Mouse (Mus musculus) neural tube, embryonic 13.5 days (tissue): Measurements from ENCODE around the gene Sec23ip. TPM values are rescaled to one million over a fixed set of nuclear protein-coding genes. Genes with fewer than 3 reads are reported as not detected.
"Not testable (repeated sequence)": the region's sequence is repeated elsewhere in the genome, so short reads cannot be mapped to it uniquely, and the experiment has no call there.

Experiments
- ATAC-seq: fragments of 200-750 bp; cut with Nextera tagmentation; 2 replicates; pipeline ENCODE4 v1.8.0; 2017; ENCODE audit warnings: low read depth, mild to moderate bottlenecking, moderate TSS enrichment, moderate library complexity
- H3K27ac ChIP-seq: fragments of 300-500 bp; sonication (generic); replicated peaks from 2 replicates; pipeline ENCODE4 v1.5.1; 2015; ENCODE audit warnings: moderate library complexity, mild to moderate bottlenecking, inconsistent platforms
- H3K27me3 ChIP-seq: fragments of 300-500 bp; sonication (generic); 2 replicates; pipeline ENCODE4 v1.6.1; 2015; ENCODE audit warnings: mild to moderate bottlenecking, inconsistent platforms
- H3K36me3 ChIP-seq: fragments of 300-500 bp; sonication (generic); 2 replicates; pipeline ENCODE4 v1.6.1; 2015; ENCODE audit warnings: mild to moderate bottlenecking, inconsistent platforms
- H3K4me1 ChIP-seq: fragments of 300-500 bp; sonication (generic); replicated peaks from 2 replicates; pipeline ENCODE4 v1.6.1; 2015; ENCODE audit warnings: inconsistent platforms
- H3K4me2 ChIP-seq: fragments of 300-500 bp; sonication (generic); 2 replicates; pipeline ENCODE4 v1.6.1; 2015; ENCODE audit warnings: inconsistent platforms, mild to moderate bottlenecking, moderate library complexity
- H3K4me3 ChIP-seq: fragments of 300-500 bp; sonication (generic); 2 replicates; pipeline ENCODE4 v1.5.1; 2015; ENCODE audit warnings: mild to moderate bottlenecking, inconsistent platforms
- H3K9ac ChIP-seq: fragments of 300-500 bp; sonication (generic); 2 replicates; pipeline ENCODE4 v1.6.1; 2015; ENCODE audit warnings: moderate library complexity, mild to moderate bottlenecking, inconsistent platforms
- H3K9me3 ChIP-seq: fragments of 300-500 bp; sonication (generic); 2 replicates; pipeline ENCODE4 v1.6.1; 2016; ENCODE audit warnings: inconsistent platforms
- WGBS: fragments of 180-500 bp; shearing (Covaris S2); methylation state at CpG from one replicate; pipeline ENCODE4 v1.1.7; 2015; 5-methylcytosine and 5-hydroxymethylcytosine counted together
- polyA plus RNA-seq: library from polyadenylated mRNA; unstranded; fragments of >200 nt; fragmentation: Nextera tagmentation; extraction: Ambion mirVana; gene quantifications from 2 replicates; pipeline ENCODE4 v1.2.1, GENCODE M21; 2015

The Sec23ip gene
- polyA plus RNA-seq, result 37.8 and 42.4 TPM in 2 replicates

DNA sequence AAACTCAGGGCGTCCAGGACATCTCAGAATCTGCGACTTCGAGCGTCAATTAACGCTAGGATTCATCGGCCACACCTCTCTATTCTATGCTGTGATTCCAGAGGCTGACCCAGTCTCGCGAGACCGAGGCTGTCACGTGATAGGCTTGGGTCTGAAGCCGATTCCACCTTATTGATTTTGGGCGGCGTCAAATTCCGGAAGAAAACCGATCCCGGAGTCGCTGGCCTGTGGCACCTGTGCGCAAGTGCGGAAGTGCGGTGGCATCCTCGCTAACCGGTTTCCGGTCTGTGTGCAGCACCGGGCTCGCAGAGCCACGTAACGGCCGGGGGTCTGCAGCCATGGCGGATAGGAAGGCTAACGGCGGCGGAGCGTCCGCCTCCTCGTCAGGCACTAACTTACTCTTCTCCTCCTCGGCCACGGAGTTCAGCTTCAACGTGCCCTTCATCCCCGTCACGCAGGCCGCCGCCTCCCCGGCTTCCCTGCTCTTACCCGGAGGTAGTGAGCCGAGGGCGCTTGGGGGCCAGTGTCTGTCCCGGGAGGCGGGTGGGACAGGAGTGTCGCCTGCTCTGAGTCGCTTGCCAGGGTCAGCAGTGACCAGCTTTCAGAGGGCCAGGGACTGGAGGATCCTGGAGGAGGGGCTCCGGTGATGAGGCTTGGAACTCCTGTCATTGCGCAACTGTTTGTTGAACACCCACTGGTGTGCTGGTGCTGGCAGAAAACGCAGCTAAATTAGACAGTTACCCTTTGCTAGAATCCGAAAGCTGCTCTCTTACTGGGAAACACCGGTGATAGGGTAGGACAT lies at the start of gene Sec23ip:
Sec23ip (plus strand) TSS at position 260 of the 802 bp plus-strand sequence.
- Histone ChIP-seq H3K27me3 (peaks cover 8% of the 10 kb centered on the region), H3K9me3 (no peaks in the 10 kb centered on the region), H3K4me2 (peak within 1 kb of the TSS; percentile 96), H3K36me3 (no peaks in the 10 kb centered on the region), H3K27ac (peak within 1 kb of the TSS; percentile 78), H3K4me1 (peaks cover 52% of the 10 kb centered on the region), H3K4me3 (peak within 1 kb of the TSS; percentile 98), H3K9ac (peak within 1 kb of the TSS; percentile 97)
- peak; percentile 86 for ATAC-seq
- under 1% methylated on average over 55 of the region's 55 CpGs for WGBS

- 90% methylated on average over 6 of the region's 6 CpGs for WGBS
- ATAC-seq, H3K27me3 ChIP-seq, H3K4me2 ChIP-seq, H3K4me1 ChIP-seq, H3K9ac ChIP-seq, H3K9me3 ChIP-seq, H3K27ac ChIP-seq, H3K4me3 ChIP-seq: not testable (repeated sequence)
- H3K36me3 ChIP-seq, result peaks cover 89% of the 10 kb centered on the region
Measured at GRCm38 (mm10) chr7:128699959-128700358, 44.8 kb upstream of the Sec23ip start.

- H3K4me3 ChIP-seq, result no peak overlapping the region
- H3K27ac ChIP-seq, result no peak overlapping the region
- peak; percentile 50 for ATAC-seq
- H3K36me3 ChIP-seq, result peaks cover 94% of the 10 kb centered on the region
- 22% methylated on average over 4 of the region's 4 CpGs for WGBS
- no peak overlapping the region for H3K9ac ChIP-seq
- H3K27me3 ChIP-seq, result no peaks in the 10 kb centered on the region
- no peaks in the 10 kb centered on the region for H3K4me1 ChIP-seq
- H3K4me2 ChIP-seq, result no peak overlapping the region
- no peaks in the 10 kb centered on the region for H3K9me3 ChIP-seq
Measured at GRCm38 (mm10) chr7:128705735-128706134, 39.0 kb upstream of the Sec23ip start.

DNA sequence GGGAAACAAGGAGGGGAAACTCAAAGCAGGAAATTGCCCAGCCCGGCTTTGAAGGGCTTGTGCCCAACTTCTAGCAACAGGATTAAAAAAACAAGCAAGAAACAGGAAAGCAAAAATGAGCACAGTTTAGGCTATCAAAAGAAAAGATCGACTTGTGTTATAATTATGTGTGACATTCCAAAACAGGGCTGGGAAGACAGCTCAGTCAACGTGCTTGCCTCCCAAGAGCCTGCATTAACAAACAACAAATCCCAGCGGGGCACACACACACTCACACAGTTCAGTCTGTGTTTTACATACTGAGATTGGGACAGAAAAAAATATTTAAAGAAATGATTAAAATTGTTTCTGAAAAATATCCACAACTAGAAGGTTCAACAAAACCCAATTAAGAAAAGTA lies 26.8 kb upstream of the Sec23ip start:
- Histone ChIP-seq H3K36me3 (peaks cover 87% of the 10 kb centered on the region), H3K27ac (no peak overlapping the region), H3K4me1 (no peaks in the 10 kb centered on the region), H3K9ac (no peak overlapping the region), H3K9me3 (no peaks in the 10 kb centered on the region), H3K4me3 (no peak overlapping the region), H3K4me2 (no peak overlapping the region), H3K27me3 (no peaks in the 10 kb centered on the region)
- WGBS, result 82% methylated on average over 4 of the region's 4 CpGs
- ATAC-seq, result no peak

DNA sequence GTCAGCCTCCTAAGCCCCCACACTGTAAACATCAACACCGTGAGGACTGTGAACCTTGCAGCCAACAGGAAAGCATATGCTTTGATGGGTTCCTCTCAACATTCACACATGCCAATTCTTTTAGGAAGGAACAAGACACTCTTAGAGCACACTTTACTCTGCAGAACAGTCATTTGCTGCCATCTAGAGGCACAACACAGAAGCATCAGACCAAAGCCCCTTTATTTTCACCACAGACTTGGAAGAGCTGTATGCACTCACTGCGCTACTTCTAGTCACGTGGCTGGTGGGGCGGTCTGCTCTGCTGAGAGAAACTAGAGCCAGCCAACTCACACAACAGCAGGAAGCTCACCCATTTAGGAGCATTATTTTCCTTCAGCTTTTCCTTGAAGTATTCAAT lies 20.0 kb upstream of the Sec23ip start:
- Histone ChIP-seq H3K27ac (no peak overlapping the region), H3K4me3 (no peak overlapping the region), H3K9me3 (no peaks in the 10 kb centered on the region), H3K27me3 (no peaks in the 10 kb centered on the region), H3K36me3 (peaks cover 33% of the 10 kb centered on the region), H3K4me2 (no peak overlapping the region), H3K9ac (no peak overlapping the region), H3K4me1 (peaks cover 26% of the 10 kb centered on the region; the same call in 1 of the 2 replicates)
- ATAC-seq, result peak; percentile 83
- WGBS, result 34% methylated on average over 4 of the region's 4 CpGs

- H3K27ac ChIP-seq, result no peak overlapping the region
- no peak overlapping the region for H3K4me2 ChIP-seq
- ATAC-seq, result no peak; the same call in 1 of the 2 replicates
- H3K9ac ChIP-seq, result no peak overlapping the region
- 87% methylated on average over 9 of the region's 9 CpGs for whole genome bisulfite sequencing
- peaks cover 29% of the 10 kb centered on the region for H3K36me3 ChIP-seq
- peaks cover 27% of the 10 kb centered on the region; the same call in 1 of the 2 replicates for H3K4me1 ChIP-seq
- H3K27me3 ChIP-seq, result no peaks in the 10 kb centered on the region
- H3K4me3 ChIP-seq, result no peak overlapping the region
- H3K9me3 ChIP-seq, result no peaks in the 10 kb centered on the region
Measured at GRCm38 (mm10) chr7:128725189-128725588, 19.6 kb upstream of the Sec23ip start.

DNA sequence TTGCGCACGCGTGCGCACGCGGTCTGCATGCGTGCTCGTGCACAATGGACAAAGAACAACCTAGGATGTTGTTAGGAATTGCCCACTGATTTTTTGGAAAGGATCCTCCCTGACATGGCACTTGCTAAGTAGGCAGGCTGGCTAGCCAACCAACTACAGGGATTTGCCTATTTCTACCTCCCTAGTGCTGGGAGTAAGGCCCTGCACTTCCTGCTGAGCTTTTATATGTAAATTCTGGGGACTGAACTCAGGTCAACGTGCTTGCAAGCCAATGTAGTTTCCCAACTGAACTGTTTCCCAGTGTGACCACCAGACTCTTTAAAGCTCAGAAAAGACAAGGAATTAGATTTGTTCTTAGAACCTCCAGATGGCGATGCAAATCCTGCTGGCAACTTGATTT lies 17.7 kb upstream of the Sec23ip start:
- H3K4me2 ChIP-seq, result no peak overlapping the region
- no peak for ATAC-seq
- no peaks in the 10 kb centered on the region for H3K9me3 ChIP-seq
- H3K27me3 ChIP-seq, result no peaks in the 10 kb centered on the region
- H3K36me3 ChIP-seq, result peaks cover 20% of the 10 kb centered on the region
- WGBS, result 51% methylated on average over 10 of the region's 10 CpGs
- H3K4me3 ChIP-seq, result no peak overlapping the region
- H3K4me1 ChIP-seq, result peaks cover 34% of the 10 kb centered on the region; the same call in 1 of the 2 replicates
- H3K9ac ChIP-seq, result no peak overlapping the region
- H3K27ac ChIP-seq, result no peak overlapping the region

DNA sequence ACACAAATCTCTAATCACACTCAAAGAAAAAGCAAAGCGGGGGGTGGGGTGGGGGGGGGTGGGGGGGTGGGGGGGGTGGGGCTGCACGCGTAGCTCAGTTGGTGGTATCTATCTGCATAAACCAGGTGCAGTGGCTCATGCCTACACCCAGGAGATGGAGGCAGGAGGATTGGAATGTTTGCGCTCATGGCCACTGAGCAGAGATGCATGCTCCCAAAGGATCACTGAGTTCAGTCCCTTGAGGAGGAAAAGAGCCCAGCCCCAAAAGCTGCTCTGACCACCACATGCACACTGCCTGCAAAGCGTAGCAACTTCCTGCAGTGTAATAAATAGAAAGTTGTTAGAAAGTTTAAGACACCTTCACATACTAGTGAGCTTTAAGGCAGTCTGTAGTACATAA lies 17.0 kb upstream of the Sec23ip start:
- H3K9me3 ChIP-seq, result no peaks in the 10 kb centered on the region
- no peak overlapping the region for H3K9ac ChIP-seq
- ATAC-seq, result no peak
- H3K4me2 ChIP-seq, result no peak overlapping the region
- H3K4me3 ChIP-seq, result no peak overlapping the region
- H3K27me3 ChIP-seq, result no peaks in the 10 kb centered on the region
- H3K36me3 ChIP-seq, result peaks cover 13% of the 10 kb centered on the region
- H3K4me1 ChIP-seq, result peaks cover 34% of the 10 kb centered on the region; the same call in 1 of the 2 replicates
- 45% methylated on average over 4 of the region's 5 CpGs for WGBS
- no peak overlapping the region for H3K27ac ChIP-seq

- 73% methylated on average over 10 of the region's 10 CpGs for WGBS
- Histone ChIP-seq H3K4me2 (no peak overlapping the region), H3K27ac (no peak overlapping the region), H3K27me3 (no peaks in the 10 kb centered on the region), H3K9ac (no peak overlapping the region), H3K9me3 (no peaks in the 10 kb centered on the region), H3K36me3 (peaks cover 5% of the 10 kb centered on the region), H3K4me1 (peaks cover 34% of the 10 kb centered on the region; the same call in 1 of the 2 replicates), H3K4me3 (no peak overlapping the region)
- ATAC-seq, result no peak
Measured at GRCm38 (mm10) chr7:128728738-128729137, 16.0 kb upstream of the Sec23ip start.

DNA sequence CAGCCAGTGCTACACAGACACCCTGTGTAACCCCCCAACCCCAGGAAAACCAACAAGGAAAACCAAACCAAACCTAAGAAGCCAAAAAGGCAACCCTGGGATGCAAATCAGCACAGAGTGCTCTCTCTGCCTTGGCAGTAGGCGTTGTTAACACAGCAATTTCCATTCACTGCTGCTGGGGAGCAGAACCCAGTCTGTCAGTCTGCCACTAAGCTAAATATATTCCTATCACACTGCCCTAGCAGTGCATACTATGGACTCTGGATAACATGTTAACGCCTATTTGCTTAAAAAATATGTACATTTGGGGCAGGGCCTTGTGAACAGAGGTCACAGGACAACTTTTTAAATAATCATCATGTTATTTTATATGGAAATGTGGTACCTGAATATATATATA lies 13.2 kb upstream of the Sec23ip start:
- Histone ChIP-seq H3K4me1 (peaks cover 31% of the 10 kb centered on the region; the same call in 1 of the 2 replicates), H3K36me3 (peaks cover 6% of the 10 kb centered on the region; the same call in 1 of the 2 replicates), H3K9ac (no peak overlapping the region), H3K4me3 (no peak overlapping the region), H3K27me3 (no peaks in the 10 kb centered on the region), H3K9me3 (no peaks in the 10 kb centered on the region), H3K27ac (0 out of 2 replicates have a peak overlapping the region, but pooled peaks have one; percentile 18), H3K4me2 (no peak overlapping the region)
- 76% methylated on average over 2 of the region's 2 CpGs for WGBS
- ATAC-seq, result no peak

DNA sequence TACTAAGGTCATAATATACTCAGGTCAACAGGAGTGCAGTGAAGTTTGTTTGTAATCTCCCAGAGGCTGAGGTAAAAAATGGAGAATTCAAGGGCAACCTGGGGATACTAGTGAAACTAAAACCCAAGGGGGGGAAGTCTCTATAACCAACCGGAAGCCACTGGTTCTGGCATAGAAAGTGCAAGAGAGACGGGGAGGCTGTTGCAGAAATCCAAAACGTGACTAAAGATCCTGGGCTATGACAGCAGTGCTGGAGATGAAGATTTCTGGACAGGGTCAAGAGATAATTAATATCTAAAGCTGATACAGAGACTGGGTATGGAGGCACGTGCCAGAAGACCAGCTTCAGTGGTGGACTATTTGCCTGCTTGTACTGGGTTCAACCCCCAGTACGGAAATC lies 6.7 kb upstream of the Sec23ip start:
- no peak for ATAC-seq
- Histone ChIP-seq H3K4me1 (peaks cover 30% of the 10 kb centered on the region), H3K4me3 (peak overlapping the region; percentile 98)

DNA sequence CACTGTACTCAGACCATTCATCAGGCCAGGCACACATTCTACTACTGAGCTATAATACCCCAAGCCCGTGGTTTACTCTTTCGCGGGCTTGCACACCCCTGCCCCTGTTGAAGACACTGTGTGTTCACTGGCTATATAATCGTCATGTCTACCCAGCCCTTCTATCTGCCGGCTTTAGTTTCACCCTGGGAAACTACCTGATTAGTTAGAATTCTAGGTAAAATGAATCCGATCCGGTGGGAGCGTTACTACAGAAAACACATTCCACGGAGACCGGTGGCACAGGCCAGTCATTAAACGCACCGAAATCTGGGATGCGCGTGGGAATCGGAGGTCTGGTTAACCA lies 5.7 kb upstream of the Sec23ip start:
- peak overlapping the region; percentile 98 for H3K4me3 ChIP-seq
- peak overlapping the region; percentile 95 for H3K9ac ChIP-seq
- no peak for ATAC-seq
- H3K36me3 ChIP-seq, result peaks cover 6% of the 10 kb centered on the region; the same call in 1 of the 2 replicates
- no peaks in the 10 kb centered on the region for H3K9me3 ChIP-seq
- peaks cover 8% of the 10 kb centered on the region for H3K27me3 ChIP-seq
- H3K4me1 ChIP-seq, result peaks cover 34% of the 10 kb centered on the region
- 2% methylated on average over 15 of the region's 15 CpGs for WGBS
- 0 out of 2 replicates have a peak overlapping the region, but pooled peaks have one; percentile 90 for H3K27ac ChIP-seq
- H3K4me2 ChIP-seq, result peak overlapping the region; percentile 95

More for the DNA sequence above, 6.7 kb upstream of the Sec23ip start:
- H3K27ac ChIP-seq, result no peak overlapping the region
- H3K4me2 ChIP-seq, result peak overlapping the region; percentile 95
- peaks cover 6% of the 10 kb centered on the region; the same call in 1 of the 2 replicates for H3K36me3 ChIP-seq
- 86% methylated on average over 5 of the region's 5 CpGs for WGBS
- H3K9ac ChIP-seq, result peak overlapping the region; percentile 26; the same call in 1 of the 2 replicates
- H3K27me3 ChIP-seq, result peaks cover 8% of the 10 kb centered on the region
- H3K9me3 ChIP-seq, result no peaks in the 10 kb centered on the region
